Mouse (Mus musculus): ENCODE data around the gene Ugp2. TPM values are rescaled to one million over a fixed set of nuclear protein-coding genes. Genes with fewer than 3 reads are reported as not detected.

Ugp2 gene
- total RNA-seq, 2 experiments from 2014 or later: 76.5 to 77.6 TPM

Small RNAs within 50 kb of the gene (microRNA-seq; reads per million reads assigned to microRNA genes)
- 0 to 1.0 reads per million in 2 experiments for gene Mir1933

Other genes with a start within 250 kb of the Ugp2 start
- gene Vps54, start 131.9 kb downstream of the Ugp2 start, total RNA-seq (2021): 10 to 100 TPM; 26.5 to 31.2 TPM
- gene Wdpcp, start 201.0 kb upstream of the Ugp2 start, total RNA-seq (2021): 10 to 100 TPM; 12.4 to 12.7 TPM
- gene Mdh1, start 201.2 kb upstream of the Ugp2 start, total RNA-seq (2021): 100 to 1,000 TPM; 893 to 909 TPM